Mouse (Mus musculus) cortical plate, adult 2 months (tissue): ENCODE results near the gene Adam11. TPM values are rescaled to one million over a fixed set of nuclear protein-coding genes. Genes with fewer than 3 reads are reported as not detected.

ENCODE experiments used
- H3K27ac ChIP-seq: fragments of 200-500 bp; 2 replicates; pipeline ENCODE4 v1.5.1; 2012; ENCODE audit warnings: low read length, control low read depth, inconsistent platforms; ENCODE audit not compliant: insufficient read depth
- H3K4me1 ChIP-seq: fragments of 200-500 bp; 2 replicates; pipeline ENCODE4 v1.6.1; 2011; ENCODE audit warnings: low read length; ENCODE audit not compliant: control insufficient read depth, insufficient read depth
- H3K4me3 ChIP-seq: fragments of 200-500 bp; 2 replicates; pipeline ENCODE4 v1.5.1; 2011; ENCODE audit warnings: mild to moderate bottlenecking, low read length, control low read depth; ENCODE audit not compliant: insufficient read depth
- CTCF ChIP-seq: fragments of 200-500 bp; IDR thresholded peaks from 2 replicates; pipeline ENCODE4 v1.5.1; 2011; ENCODE audit warnings: mild to moderate bottlenecking, control low read depth, low read length; ENCODE audit not compliant: insufficient read depth; ENCODE audit errors: extremely low read depth
- POLR2A ChIP-seq: fragments of 200-500 bp; IDR thresholded peaks from 2 replicates; pipeline ENCODE4 v1.6.1; 2011; ENCODE audit warnings: mild to moderate bottlenecking, low read length, control low read depth; ENCODE audit not compliant: insufficient read depth; ENCODE audit errors: extremely low read depth
- polyA plus RNA-seq: library from polyadenylated mRNA; depleted of rRNA; stranded (reverse); fragments of >200 nt; gene quantifications from 2 replicates; pipeline ENCODE4 v1.2.3, GENCODE M21; 2012

Gene Adam11
- polyA plus RNA-seq, 1 experiment = 101 TPM

DNA sequence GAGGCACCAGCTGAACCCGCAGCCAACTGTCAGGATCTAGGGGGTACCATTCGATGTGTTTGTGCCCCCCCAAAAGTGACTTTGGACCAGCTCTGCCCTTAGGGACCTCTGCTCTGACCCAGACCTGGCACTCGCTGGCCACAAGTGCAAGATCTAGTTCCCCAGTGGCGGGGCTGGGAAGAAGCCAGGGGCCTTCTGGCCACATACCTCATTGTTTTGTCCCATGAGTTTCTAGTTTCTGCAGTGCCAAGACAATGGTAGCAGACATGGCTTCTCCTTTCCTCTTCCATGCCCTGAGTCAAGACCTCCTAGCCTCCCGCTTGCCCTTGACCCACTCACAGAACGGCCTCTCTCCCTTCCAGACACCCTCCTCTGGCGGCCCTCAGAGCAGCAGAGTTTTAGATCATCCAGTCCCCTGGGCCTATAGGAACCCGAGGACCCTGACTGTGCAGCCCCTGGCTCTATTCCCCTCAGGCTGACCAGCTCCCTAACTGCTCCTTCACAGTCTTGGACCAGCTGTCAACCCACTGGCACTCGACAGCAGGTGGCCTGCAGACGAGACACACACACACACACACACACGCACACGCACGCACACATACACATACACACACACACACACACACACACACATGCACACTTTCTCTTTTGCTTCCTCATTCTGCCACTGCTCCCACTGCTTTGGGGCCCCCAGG is 8.2 kb upstream of the Adam11 start:
- TF ChIP-seq POLR2A (no peak), CTCF (no peak)
- no peak overlapping the region for H3K27ac ChIP-seq
- peaks cover 6% of the 10 kb centered on the region for H3K4me1 ChIP-seq
- no peak overlapping the region for H3K4me3 ChIP-seq

DNA sequence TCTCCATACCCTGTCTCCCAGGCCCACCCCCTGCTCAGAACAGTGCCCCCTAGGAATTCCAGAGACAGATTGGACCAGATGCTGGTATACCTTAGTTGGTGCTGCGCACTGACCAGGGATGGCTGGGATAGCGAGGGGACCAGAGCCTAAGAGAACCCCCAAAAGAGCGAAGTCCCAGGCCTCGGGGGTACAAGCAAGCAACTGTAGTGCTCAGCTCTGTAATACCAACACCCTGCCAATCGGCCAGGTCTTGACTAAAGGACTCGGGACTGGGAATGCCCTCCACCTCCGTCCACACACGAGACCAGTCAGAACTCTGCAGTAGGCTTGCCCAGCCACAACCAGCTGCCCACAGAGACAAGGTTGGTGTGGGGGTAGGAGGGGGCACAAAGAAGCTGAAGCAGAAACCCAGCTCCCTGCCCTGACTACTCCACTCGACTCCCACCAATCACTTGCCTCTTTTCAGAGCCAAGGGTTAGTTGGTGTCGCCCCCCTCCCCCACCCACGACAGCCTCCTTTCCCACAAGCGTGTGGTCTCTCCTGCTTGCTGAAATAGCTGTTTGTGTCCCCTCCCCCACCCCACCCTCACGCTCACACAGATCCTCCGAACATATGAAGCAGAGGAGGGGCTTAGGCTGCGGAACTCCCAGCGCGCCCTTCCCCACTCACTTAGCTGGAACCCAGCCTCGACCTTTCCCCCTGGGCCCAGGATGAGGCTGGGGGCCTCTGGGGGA is 7.5 kb upstream of the Adam11 start:
- Histone ChIP-seq H3K27ac (no peak overlapping the region), H3K4me1 (peaks cover 6% of the 10 kb centered on the region), H3K4me3 (no peak overlapping the region)
- no peak for TF ChIP-seq POLR2A
- TF ChIP-seq CTCF = no peak

DNA sequence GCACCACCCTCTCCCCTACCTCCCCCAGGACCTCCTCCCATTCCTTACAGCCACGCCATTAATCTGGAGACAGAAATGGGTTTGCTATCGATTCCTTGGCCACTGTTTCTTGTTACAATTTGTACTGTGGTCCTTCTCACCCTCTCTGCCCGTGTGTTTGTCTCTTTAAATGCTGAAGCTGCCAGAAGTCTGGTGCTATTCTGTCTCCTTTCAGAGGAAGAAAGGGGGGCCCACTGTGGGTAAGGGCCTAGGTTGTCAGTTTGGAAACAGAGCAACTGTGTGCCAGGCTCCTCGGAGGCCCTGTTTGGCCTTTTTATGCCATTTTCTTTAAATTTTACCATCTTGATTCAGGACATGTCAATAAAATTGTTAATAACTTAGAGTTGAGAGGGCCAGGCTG is 6.8 kb upstream of the Adam11 start:
- Histone ChIP-seq H3K4me3 (no peak overlapping the region), H3K4me1 (peaks cover 6% of the 10 kb centered on the region), H3K27ac (no peak overlapping the region)
- TF ChIP-seq POLR2A (no peak), CTCF (no peak)

- no peak for TF ChIP-seq POLR2A
- TF ChIP-seq CTCF = no peak
- H3K4me1 ChIP-seq = peaks cover 4% of the 10 kb centered on the region
- H3K27ac ChIP-seq = no peak overlapping the region
- H3K4me3 ChIP-seq = no peak overlapping the region
Measured at GRCm38 (mm10) chr11:102755391-102755790, 5.8 kb upstream of the Adam11 start.

GRCm38 (mm10) chr11:102758977-102759376 is 2.3 kb upstream of the Adam11 start:
- Histone ChIP-seq H3K4me1 (peaks cover 3% of the 10 kb centered on the region), H3K4me3 (no peak overlapping the region), H3K27ac (no peak overlapping the region)
- no peak for TF ChIP-seq CTCF
- no peak for TF ChIP-seq POLR2A

GRCm38 (mm10) chr11:102760805-102761308 is 382 bp upstream of the Adam11 start:
- 0 out of 2 replicates have a peak overlapping the region, but pooled peaks have one; percentile 28 for H3K27ac ChIP-seq
- TF ChIP-seq CTCF = no peak
- no peak for TF ChIP-seq POLR2A
- peaks cover 1% of the 10 kb centered on the region; the same call in 1 of the 2 replicates for H3K4me1 ChIP-seq
- peak overlapping the region; percentile 83 for H3K4me3 ChIP-seq

DNA sequence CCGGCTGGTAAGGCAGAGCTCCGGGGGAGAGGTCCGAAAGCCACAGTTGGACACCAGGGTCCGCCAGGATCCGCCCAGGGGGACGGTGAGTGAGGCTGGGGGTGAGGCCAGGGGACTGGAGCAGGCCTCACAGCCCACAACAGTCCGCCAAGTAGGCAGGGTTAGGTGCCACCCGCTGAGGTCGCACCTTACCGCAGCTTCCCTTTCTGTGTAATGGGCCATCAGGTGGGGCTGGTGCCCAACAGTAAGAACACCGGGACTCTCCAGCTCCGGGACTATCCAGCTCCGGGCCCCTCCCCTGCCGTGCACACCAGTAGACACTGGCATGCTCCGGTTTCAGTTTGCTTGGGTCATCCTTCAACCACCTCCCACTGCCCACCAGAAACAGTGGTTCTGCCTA is 1.0 kb downstream of the Adam11 start:
- H3K4me1 ChIP-seq = peaks cover 3% of the 10 kb centered on the region; the same call in 1 of the 2 replicates
- H3K27ac ChIP-seq = peak overlapping the region; percentile 93
- TF ChIP-seq CTCF (no peak), POLR2A (no peak)

DNA sequence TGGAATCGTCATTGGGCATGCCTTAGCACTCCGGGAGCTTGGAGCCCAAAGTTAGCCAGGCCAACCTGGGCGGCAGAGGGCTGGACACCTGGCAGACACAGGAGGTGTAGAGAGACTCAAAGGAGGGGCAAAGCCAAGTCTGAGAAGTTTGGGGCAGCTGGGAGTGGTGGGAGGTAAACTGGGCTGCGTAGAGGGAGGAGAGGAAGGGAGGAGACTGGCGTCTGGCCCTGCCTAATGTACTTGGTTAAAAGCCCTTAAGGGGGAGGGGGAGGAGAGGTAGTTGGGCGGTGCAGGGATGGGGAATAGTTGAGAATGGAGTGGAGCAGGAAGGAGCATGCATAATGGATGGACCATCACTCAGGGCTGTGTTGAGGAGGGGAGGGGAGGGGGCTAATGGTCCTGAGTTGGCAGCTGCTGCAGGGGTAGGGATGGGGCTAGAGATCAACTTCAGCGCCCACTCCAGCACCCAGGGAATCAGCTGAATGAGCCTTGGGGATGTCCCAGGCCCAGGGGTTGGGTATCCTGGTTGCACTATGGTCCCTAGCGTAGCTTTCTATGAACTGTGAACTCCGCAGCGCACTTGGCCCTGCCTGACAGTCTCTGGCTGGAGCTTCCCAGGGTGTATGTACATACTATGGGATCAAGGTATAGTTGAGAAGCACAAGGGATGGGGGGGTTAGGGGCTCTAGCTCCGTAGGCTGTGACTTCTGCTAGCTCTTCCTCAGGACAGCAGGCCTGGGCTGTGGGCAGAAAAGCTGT is 1.9 kb downstream of the Adam11 start:
- peaks cover 3% of the 10 kb centered on the region; the same call in 1 of the 2 replicates for H3K4me1 ChIP-seq
- H3K27ac ChIP-seq = no peak overlapping the region
- peak overlapping the region; percentile 83; the same call in 1 of the 2 replicates for H3K4me3 ChIP-seq
- TF ChIP-seq CTCF (no peak), POLR2A (no peak)

More for the DNA sequence above, 1.0 kb downstream of the Adam11 start:
- peak overlapping the region; percentile 83 for H3K4me3 ChIP-seq

- Histone ChIP-seq H3K27ac (no peak overlapping the region), H3K4me1 (peaks cover 7% of the 10 kb centered on the region), H3K4me3 (no peak overlapping the region)
- TF ChIP-seq CTCF (no peak), POLR2A (no peak)
Measured at GRCm38 (mm10) chr11:102765416-102765815, 4.2 kb downstream of the Adam11 start.
